Mouse (Mus musculus) CD8-positive naive resting alpha-beta T cell, adult 2 months (primary cell): Measurements from ENCODE around the gene Nf1.
"Not testable (repeated sequence)": the region's sequence is repeated elsewhere in the genome, so short reads cannot be mapped to it uniquely, and the experiment has no call there.

Experiments
- DNase-seq, 2 experiments: peaks; one replicate each; pipeline ENCODE4 v3.0.0; 2022; ENCODE audit warnings: low read depth in 2 of 2, low spot score in 2 of 2

The Nf1 gene

DNA sequence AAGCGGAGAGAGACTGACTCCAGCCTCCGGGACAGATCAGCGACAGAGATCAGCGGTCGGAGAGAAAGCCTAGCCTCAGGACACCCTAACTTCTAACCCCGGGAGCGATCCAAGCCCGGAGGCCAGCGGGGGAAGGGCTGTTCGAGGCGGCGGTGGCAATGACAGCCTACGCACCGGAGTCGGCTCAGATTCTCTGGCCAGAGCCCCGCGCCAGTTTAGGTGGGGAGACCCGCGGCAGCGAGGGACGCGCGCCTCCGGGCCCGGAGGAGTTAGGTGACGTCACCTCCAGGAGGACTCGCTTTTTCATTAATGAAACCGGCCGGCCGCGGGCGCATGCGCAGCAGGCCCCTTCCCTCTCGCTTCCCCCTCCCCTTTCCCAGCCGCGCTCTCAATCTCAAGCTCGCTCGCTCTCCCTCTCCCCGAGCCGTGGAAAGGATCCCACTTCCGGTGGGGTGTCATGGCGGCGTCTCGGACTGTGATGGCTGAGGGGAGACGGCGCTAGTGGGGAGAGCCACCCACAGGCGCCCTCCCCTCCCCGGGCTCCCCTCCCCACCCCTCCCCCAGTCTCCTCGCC lies at the start of gene Nf1:
Nf1 (plus strand) TSS at position 460 of the 574 bp plus-strand sequence.
- DNase-seq, result peak; percentile 61 to 76

DNA sequence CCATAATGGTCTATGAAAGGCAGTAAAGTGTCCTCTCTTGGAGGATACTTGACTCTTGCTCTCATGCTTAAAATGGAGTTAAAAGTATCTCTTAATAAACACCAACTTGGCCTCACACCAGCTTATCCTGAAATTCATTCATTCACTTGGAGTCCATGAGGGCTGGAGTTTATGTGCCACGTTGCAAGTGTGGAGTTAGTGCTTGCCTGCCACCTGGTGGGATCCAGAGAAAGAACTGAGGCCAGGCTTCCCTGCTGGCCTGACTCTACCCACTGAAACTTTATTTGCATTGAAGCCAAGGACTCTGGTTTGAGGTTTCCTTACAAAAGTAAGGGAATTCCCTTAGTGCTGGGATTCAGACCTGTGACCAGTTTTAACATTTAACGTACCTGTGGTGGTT lies 49.0 kb upstream of the Nf1 start:
- no peak for DNase-seq

DNA sequence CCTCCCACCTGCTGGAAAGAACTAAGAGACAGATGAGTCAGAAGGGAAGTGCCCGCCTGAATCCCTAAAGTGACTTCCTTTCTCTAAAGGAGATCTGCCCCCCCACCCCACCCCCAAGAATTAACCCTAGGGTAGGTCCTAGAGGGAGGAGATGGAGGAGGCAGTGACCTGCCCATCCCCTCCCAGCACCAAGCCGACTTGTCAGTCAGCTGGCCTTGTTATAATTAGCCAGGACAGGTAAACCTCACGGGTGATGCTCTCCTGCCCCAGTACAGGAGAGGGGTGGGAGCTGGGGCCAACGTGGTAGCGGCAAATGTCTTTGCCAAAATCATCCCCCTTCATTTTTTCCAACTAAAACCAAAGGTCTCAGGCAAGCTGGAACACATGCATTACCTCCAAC lies 47.8 kb upstream of the Nf1 start:
- no peak for DNase-seq

DNA sequence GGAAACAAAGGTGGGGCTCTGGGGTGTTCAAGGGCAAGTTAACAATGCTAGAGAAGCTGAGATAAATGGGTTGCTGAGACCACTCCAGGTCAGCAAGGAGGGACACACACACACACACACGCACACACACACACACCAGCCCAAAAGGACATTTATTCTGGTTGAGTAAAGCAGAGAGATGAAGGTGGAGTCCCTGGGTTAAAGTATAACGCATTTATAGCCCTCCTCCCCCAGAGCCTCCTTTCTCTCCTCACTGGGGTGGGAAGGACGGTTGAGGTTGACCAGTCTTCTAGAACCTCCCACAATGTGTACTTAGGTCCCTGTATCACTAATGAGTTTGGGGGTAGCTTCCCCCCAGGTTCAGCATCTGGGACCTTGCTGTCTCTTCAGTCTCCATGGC lies 47.4 kb upstream of the Nf1 start:
- no peak for DNase-seq

DNA sequence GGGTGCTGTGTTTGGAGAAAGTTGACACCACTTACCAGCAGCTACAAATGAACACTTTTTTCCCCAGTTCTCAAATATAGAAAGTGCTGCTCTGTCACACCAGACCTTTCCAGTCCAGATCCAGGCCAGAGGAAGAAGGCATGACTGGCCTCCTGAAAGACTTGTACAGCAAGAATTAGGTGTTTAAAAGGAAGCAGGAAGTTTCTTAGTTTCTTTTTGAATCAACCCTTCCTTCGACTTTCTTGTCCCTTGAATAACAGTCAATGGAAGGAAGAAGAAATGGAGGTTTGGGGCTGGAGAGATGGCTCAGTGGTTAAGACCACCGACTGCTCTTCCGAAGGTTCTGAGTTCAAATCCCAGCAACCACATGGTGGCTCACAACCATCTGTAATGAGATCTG lies 46.5 kb upstream of the Nf1 start:
- DNase-seq, result no peak

DNA sequence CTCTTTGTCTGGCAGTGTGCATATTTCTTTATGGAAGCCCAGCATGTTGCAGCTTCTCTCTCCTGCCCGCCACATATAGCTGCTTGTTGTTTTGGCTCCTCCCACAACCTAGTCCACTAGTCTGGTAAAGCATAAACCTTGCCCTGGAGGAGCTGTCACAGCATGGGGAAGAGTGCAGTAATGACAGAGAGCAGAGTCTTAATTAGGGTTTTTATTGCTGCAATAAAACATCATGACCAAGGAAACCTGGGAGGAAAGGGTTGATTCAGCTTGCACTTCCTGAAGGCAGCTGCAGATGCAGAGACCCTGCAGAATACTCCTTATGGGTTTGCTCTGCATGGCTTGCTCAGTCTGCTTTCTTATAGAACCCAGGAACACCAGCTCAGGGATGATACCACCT lies 45.5 kb upstream of the Nf1 start:
- DNase-seq, result no peak

DNA sequence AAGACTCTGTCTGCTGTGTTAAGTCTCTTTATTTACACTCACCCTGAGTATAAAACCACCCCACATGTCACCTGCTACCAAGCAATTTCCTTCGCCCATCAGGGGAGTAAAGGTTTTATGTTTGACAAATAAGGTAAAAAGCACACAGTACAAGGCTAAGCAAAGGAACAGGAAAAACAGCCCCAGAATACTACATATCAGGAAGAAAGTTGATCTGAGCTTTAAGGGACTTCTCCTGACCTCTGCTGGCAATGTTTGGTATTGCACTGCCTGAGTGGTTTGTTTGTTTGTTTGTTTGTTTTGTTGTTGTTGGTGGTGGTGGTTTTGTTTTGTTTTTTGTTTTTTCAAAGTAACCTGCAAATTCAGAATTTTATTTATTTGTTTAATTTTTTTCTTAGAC lies 43.3 kb upstream of the Nf1 start:
- peak; percentile 10 to 34 for DNase-seq

DNA sequence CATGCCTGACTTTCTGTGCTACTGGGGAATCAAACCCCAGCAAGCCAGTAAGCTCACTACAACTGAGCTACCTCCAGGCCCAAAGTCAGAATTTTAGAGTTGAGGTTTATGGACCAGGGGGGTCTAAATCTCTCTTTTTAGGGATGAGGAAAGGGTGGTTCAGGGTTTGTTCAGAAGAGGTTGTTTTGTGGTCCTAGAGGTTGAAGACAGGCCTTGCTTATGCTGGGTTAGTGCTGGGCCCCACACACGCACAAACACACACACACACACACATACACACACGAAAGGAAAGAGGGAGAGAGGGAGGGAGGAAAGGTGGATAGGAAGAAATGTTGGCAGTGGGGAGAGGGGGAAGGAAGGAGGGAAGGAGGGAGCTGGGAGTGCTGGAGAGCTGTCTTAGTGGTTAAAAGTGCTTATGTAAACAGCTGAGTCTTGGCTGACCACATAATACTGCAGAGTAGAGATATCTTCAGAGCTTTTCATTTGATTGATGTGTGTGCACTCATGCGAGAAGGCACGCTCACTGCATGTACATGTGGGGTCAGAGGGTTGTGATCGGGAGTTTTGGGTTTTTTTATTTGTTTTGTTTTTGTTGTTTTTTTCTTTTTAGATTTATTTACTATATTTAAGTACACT lies 42.5 kb upstream of the Nf1 start, which contains the start of gene Gm9964:
Gm9964 (minus strand) TSS at position 51 of the 636 bp plus-strand sequence.
- no peak for DNase-seq

DNA sequence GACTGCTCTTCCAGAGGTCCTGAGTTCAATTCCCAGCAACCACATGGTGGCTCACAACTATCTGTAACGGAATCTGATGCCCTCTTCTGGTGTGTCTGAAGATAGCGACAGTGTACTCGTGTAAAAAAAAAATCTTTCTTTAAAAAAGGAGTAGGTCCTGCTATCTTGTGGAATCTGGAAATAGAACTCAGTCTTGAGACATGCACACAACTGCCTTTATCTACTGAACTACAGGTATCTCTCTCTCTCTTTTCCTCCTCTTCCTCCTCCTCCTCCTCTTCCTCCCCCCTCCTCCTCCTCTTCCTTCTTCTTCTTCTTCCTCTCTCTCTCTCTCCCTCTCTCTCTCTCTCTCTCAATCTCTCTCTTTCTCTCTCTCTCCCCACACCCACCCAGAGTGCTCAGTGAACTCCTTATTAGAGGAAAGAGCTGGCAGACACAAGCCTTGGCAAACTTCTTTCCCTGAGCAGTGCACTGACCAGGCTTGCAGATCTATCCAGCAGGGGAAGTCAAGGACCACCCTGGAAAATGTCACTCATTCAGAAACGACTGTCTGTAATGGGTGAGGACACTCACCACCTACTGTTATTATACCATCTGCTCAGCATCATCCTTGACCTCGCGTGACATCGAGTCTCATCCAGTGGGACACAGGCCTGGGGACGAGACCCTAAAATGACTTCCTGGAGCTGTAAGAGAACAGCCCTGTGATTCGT lies 39.6 kb upstream of the Nf1 start:
- DNase-seq, result no peak

DNA sequence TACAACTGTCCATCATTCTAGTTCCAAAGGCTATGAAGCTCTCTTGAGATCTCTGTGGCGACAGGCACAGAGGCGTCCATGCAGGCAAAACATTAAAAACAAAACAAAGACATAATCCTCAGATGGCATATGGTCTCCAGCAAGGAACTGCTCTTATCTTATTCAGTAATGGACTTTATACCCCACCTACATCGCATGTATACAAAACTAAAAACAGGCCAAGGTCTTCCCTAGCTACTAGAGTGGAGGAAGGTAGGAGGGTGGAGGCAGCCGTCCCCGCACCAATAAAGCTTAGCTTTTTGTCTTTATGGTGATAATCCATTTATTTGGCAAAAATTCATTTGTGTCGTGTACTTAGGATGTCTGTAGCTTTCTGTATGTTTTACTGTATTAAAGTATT lies 36.4 kb upstream of the Nf1 start:
- DNase-seq, result no peak

DNA sequence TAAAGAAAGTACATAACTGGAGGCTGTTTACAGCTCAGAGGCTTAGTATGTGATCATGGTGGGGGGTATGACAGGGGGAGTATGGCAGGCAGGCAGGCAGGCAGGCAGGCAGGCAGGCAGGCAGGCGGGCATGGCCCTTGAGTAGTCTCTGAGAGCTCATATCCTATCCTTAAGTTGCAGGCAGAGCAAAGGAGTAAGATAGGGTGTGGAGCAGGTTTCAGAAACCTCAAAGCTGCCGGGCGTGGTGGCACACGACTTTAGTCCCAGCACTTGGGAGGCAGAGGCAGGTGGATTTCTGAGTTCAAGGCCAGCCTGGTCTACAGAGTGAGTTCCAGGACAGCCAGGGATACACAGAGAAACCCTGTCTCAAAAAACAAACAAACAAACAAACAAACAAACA lies 35.2 kb upstream of the Nf1 start:
- DNase-seq, result not testable (repeated sequence)

DNA sequence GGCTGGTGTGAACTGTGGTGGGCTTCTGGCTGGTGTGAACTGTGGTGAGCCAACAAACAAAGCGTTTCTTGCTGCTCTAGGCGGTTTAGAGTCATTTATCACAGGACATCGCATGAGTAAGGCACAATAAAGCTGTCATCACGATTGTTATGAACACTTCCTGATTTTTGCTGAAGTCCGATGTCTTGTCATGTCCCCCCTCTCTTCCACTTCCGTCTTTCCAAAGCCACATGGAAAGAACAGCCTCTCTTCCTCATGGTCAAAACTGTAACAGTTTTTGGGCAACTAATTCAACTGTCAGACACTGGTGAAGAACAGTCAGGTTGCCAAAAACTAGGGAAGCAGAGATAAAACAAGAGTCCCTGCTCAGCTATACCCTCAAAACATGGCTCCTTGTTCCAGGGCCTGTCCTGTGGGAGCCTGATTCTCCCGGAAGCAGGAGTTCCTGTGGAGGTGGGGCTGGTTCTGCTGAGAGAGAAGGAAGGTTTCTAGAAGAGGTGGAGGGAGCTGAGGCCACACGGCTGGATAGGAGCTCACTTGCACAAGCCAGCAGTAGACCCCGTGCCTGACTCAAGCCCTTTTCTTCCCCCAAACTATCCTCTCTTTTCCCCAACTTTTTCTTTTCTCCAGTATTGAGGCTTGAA lies 33.7 kb upstream of the Nf1 start:
- DNase-seq, result no peak

DNA sequence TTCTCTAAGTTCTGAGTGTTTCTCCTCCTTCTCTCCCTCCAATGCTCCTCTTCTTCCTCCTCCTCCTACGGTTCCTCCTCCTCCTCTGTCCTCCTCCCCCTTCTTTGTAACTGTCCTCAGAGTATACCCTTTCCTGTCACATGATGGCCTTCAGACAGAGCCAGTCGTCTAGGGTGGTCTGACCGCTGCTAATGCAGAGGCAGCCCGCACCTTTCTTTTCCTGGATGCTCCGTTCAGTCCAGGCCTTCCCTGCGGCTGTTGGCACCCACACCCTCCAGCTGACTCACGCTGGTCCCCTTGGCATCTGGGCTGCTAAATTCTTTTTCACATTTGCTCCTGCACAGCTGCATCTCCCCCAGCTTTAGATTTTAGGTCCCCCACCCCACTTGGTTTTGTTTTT lies 33.0 kb upstream of the Nf1 start:
- no peak for DNase-seq

DNA sequence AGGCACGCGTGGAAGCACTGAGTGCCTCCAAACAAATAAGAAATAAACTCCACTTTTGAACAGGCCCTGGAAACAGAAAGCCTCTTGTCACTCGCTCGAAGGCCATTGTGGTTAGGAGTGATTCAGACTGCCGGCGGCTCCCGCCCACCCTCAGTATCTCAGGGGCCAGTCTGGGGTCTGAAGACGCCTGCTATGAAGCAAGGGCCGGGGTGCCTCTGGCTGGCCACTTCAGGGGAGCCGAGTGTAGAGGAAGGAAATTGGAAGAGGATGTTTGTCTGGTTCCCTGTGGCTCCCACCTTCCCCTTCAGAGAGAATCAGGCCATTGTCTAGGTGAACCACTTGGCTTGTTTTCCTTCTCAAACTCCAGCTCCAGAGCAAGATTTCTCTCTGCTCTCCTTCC lies 32.5 kb upstream of the Nf1 start:
- no peak for DNase-seq

DNA sequence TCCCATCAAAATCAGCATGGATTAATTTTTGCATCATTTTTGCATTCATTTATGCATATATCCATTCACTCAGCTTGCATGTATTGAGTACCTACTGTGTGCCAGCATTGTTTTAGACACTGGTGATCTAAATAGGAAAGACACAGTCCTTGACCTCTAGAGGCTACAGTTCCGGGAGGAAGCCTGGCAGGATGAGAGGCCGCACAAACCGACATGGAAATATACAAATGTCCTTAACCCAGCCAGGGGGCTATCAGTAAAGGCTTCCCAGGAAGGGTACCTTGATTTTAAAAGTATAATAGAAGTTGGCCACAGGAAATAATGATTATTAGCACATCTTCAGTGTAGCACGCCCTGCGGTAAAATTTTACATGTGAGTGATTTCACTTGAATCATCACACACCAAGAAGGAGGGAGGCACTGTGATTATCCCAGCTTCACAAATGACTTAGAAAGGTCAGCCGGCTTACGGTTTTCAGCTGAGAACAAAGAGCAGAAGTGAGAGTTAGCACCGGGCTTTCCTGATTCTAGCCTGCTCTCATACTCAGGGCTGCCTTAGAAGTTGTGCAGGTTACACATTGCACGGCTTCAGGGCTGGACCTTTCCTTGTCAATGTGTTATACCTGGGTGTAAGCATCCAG lies 31.8 kb upstream of the Nf1 start:
- no peak for DNase-seq

DNA sequence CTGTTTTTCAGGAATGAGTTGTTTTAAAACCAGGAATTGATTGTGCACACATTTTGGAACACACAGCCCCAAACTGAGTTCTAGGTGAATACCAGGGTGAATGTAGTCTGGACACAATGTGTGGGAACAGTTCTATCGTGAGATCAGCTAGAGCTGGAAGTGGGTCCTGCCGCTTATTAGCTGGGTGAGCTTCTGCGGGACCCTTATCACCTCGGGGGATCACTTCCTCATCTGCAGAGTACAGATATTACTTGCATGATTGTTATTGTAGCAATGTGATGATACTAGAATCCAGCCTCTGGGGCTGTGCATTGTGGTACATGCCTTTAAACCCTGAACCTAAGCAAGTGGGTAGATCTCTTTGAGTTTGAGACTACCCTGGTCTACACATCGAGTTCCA lies 29.0 kb upstream of the Nf1 start:
- DNase-seq, result no peak

DNA sequence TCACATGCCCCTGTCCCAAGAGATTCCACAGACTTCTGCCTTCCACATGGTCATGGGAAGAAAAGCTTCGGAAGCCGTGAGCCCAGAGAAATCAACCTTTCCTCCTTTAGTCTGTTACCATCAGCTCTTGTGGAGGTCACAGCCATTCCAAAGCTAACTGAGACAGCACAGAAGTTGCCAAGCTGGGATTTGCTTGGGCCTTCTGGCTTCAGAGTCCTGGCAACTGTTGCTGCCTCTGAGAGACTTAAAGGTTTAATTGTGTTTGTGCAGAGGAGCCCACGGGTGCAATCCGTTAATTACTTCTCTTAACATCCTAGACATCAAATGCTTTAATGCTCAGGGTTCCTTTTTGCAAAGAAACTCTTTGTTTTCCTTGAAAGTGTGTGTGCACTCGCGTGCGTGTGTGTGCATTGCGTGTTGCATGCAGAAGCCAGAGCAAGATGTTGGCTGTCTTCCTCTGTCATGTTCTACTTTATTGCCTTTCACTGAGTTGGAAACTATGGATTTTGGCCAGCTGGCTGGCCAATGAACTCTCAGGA lies 22.6 kb upstream of the Nf1 start:
- no peak for DNase-seq

DNA sequence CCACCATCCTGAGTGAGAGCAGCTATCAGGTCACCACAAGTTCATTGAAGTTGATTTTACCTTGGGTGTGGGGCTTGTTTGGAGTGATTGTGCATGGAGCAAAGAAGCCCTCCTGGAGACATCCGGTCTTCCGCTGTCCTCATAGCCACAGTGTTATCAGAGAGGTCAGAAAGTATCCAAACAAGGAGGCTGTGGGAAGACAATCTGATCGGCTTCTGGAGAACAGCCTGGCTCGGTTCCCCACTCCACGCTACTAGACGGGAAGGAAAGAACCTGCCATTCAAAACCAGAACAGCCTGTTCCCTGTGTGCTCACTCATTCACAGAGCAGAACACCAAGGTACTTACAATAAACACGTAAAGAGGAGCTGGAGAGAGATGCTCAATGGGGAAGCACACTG lies 19.7 kb upstream of the Nf1 start:
- DNase-seq, result no peak

DNA sequence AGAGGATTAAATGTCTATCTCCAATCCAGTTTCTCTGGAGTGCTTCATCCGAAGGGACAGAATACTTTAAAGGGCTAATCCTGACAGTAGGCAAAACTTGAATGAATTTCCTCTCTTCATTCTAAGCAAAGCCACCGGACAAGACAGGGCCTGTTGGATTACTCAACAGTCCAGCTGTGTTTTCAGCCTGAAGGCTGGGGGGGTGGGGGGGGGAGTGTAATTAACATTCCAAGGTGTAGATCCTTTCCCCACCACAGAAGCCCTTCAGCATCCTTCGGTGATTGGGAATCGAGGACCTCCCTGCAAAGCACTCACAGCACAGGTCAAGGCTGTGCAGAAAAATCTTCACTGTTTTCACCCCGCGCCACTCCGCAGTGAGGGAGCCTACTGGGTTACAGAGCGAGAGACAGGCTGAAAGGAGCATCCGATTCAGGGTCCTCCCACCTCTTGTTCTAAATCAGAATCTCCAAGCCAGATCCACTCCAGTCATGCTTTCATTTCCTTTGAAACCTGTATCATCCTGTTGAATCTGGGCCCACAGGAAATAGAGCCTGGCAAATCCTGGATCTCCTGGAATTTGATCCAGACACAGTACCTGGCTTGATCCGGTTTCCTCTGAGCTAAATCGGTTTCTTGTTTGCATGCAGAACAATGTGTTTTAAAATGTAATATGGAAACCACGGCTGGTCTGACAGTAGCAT lies 15.4 kb upstream of the Nf1 start:
- DNase-seq, result no peak

DNA sequence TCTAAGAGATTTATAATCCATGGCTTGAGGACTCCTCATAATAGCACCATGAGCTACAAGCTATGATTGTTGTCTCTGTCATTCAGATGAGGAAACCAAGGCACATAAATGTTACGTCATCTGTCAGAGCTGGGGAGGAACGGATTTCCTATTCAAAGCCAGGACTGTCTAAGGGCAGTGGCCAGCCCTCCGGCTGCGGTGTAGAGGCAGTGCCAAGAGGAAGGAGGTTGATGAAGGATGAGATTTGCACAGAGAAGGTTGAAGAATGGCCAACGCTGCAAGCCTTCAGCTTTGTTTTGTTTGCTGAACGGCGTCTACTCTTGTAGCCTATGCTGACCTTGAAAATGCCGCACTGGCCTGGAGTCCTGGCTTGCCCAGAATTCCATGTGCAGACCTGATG lies 13.8 kb upstream of the Nf1 start:
- DNase-seq, result no peak

DNA sequence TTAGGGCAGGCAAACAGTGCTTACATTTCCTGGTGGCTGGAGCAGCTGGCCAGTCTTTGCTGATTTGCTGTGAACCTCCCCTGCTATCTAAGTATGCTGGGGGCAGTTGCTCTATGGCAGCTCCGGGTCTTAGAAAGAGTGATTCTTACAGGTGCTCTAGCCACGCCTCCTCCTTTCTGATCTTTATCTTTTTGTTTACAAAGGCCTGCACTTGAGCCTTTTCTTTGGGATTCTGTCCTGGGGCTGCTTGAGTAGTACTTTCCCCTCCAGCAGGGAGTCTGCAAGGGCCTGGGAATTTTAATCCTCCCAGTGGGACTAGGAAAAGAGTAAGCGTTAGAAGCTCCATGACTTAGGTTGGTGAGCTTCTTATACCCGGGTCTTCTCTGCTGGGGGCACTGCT lies 12.4 kb upstream of the Nf1 start:
- no peak for DNase-seq
